In the genomic region with DNA sequence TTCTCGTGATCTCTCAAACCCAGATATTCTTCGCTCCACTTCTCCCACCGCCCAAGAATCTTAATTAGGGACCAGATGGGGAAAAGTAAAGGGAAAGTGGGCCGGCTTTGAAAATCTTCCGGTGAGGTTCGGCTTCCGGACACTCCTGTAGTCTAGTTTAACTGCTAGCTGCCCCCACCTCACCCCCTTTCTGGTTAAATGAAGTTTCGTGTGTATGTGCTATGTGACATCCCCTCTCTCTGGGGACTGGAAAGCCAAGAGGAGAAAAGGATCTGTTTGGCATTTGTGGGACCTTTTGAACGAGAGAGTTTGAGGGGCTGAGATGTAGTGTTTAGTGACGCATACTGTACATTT, we compare ENCODE assay signal across 8 mouse cellular contexts. TPM values are rescaled to one million over a fixed set of nuclear protein-coding genes. Genes with fewer than 3 reads are reported as not detected.
A peak's percentile ranks its signal among the peaks of the same experiment; 100 is the strongest.
DNase-seq lines count a peak whose midpoint lies in the region; ATAC-seq lines count a peak whose summit lies in the region.

A gene (minus strand): TSS at position 270 of the 354 bp plus-strand sequence.

- H3K4me2 ChIP-seq in neural tube, embryonic 11.5 days (ENCODE audit: low read depth): peak within 1 kb of the TSS; percentile 84
- H3K4me2 ChIP-seq in intestine, embryonic 16.5 days (ENCODE audit: low read depth, low read length): peak within 1 kb of the TSS; percentile 85

- peak within 1 kb of the TSS; percentile 67 for H3K4me3 ChIP-seq in neural tube, embryonic 11.5 days (ENCODE audit: low read depth, low read length)
- peak within 1 kb of the TSS; percentile 70 for H3K4me3 ChIP-seq in intestine, embryonic 16.5 days (ENCODE audit: low read length)

- H3K36me3 ChIP-seq in neural tube, embryonic 11.5 days (ENCODE audit: control insufficient read depth, insufficient read depth, low read length): no peaks in the 10 kb centered on the region
- H3K36me3 ChIP-seq in intestine, embryonic 16.5 days (ENCODE audit: control insufficient read depth, insufficient read depth, low read length): 0 out of 2 replicates have a peak, but pooled peaks cover 7% of the 10 kb centered on the region

- H3K9me3 ChIP-seq in neural tube, embryonic 11.5 days (ENCODE audit: control insufficient read depth, low read length): no peaks in the 10 kb centered on the region
- no peaks in the 10 kb centered on the region for H3K9me3 ChIP-seq in intestine, embryonic 16.5 days (ENCODE audit: control insufficient read depth, low read length)

- no peaks in the 10 kb centered on the region for H3K27me3 ChIP-seq in neural tube, embryonic 11.5 days (ENCODE audit: control insufficient read depth, insufficient read depth, low read length)
- no peaks in the 10 kb centered on the region for H3K27me3 ChIP-seq in intestine, embryonic 16.5 days (replicated peaks; ENCODE audit: control insufficient read depth, insufficient read depth, low read length)

- ATAC-seq in neural tube, embryonic 11.5 days (ENCODE audit: insufficient read depth, low FRiP score, low TSS enrichment): no peak
- ATAC-seq in intestine, embryonic 16.5 days: no peak
- no peak for ATAC-seq in megakaryocyte-erythroid progenitor cell, adult 5-6 weeks (replicated peaks; ENCODE audit: low FRiP score, low TSS enrichment, poor library complexity, severe bottlenecking)

- H3K9ac ChIP-seq in neural tube, embryonic 11.5 days (ENCODE audit: low read length): peak within 1 kb of the TSS; percentile 76
- H3K9ac ChIP-seq in intestine, embryonic 16.5 days (ENCODE audit: low read depth, low read length): peak within 1 kb of the TSS; percentile 80

- H3K27ac ChIP-seq in neural tube, embryonic 11.5 days (ENCODE audit: low read depth, low read length): peak within 1 kb of the TSS; percentile 66
- peak within 1 kb of the TSS; percentile 94 for H3K27ac ChIP-seq in intestine, embryonic 16.5 days (ENCODE audit: low read length)

- WGBS in neural tube, embryonic 11.5 days: 1% methylated on average over 10 of the region's 10 CpGs
- WGBS in intestine, embryonic 16.5 days: under 1% methylated on average over 10 of the region's 10 CpGs

- DNase-seq in adrenal gland, postnatal 10 days: peak; percentile 25
- DNase-seq in adrenal gland, adult 2 months: no peak
- DNase-seq in neural tube, embryonic 11.5 days (ENCODE audit: low spot score): no peak
- DNase-seq in neural tube, embryonic 10.5 days (ENCODE audit: extremely low spot score, low spot score): no peak
- no peak for DNase-seq in testis, postnatal 10 days (ENCODE audit: low spot score)
- no peak for DNase-seq in kidney, adult 8-10 months

- H3K4me1 ChIP-seq in neural tube, embryonic 11.5 days (ENCODE audit: control insufficient read depth, insufficient read depth, low read length): peaks cover 3% of the 10 kb centered on the region
- peaks cover 11% of the 10 kb centered on the region for H3K4me1 ChIP-seq in intestine, embryonic 16.5 days (ENCODE audit: control insufficient read depth, insufficient read depth, low read length)

RNA-seq across cellular contexts. Expression of the gene that starts here (rescaled TPM):
- 1 to 10 TPM; 6.5 to 6.6 TPM for total RNA-seq in adrenal gland, postnatal 10 days (2021)
- total RNA-seq in adrenal gland, adult 2 months (2021): 1 to 10 TPM; 7.4 to 7.9 TPM
- 0.32 and 0.43 TPM in 2 replicates for polyA plus RNA-seq in adrenal gland, adult 2 months (2012; rRNA removed)
- 32.8 and 33.4 TPM in 2 replicates for polyA plus RNA-seq in neural tube, embryonic 11.5 days (2014; fragmentation: Nextera tagmentation; extraction: Ambion mirVana)
- polyA plus RNA-seq in intestine, embryonic 16.5 days (2015; fragmentation: Nextera tagmentation; extraction: Ambion mirVana): 17.7 and 19.0 TPM in 2 replicates
- total RNA-seq in megakaryocyte-erythroid progenitor cell, adult 5-6 weeks (2014; fragmentation: Nextera tagmentation): 13.8 and 15.9 TPM in 2 replicates
- 11.9 and 14.0 TPM in 2 replicates for total RNA-seq in megakaryocyte-erythroid progenitor cell, adult 5-6 weeks (2017)

Comparison
In these comparisons a context has a peak if more than half of its experiments do, and no peak if none do; other contexts are left out.
1. RNA of the gene that starts here (polyA plus RNA-seq): 32.8 to 33.4 TPM in neural tube, embryonic 11.5 days and 17.7 to 19.0 TPM in intestine, embryonic 16.5 days; 0.32 to 0.43 TPM in adrenal gland, adult 2 months; every median in the first group is over 10 times any median in the second.